Mouse (Mus musculus): ENCODE measurements around the gene Ypel4. TPM values are rescaled to one million over a fixed set of nuclear protein-coding genes. Genes with fewer than 3 reads are reported as not detected.

The Ypel4 gene
- total RNA-seq, 4 experiments from 2014 or later, result 68.7 to 105 (median 85.1) TPM

GRCm38 (mm10) chr2:84758542-84759127, 24.8 kb downstream of the Ypel4 start:
- DNase-seq (ENCODE audit: low spot score in 2 of 2), result no peak

GRCm38 (mm10) chr2:84760777-84761176, 26.9 kb downstream of the Ypel4 start:
- DNase-seq (ENCODE audit: low spot score in 2 of 2), result no peak

- DNase-seq (ENCODE audit: low spot score in 2 of 2), result no peak
Measured at GRCm38 (mm10) chr2:84761309-84761708, 27.5 kb downstream of the Ypel4 start.

- DNase-seq (ENCODE audit: low spot score in 2 of 2), result no peak
Measured at GRCm38 (mm10) chr2:84761840-84762239, 28.0 kb downstream of the Ypel4 start.

- no peak for DNase-seq (ENCODE audit: low spot score in 2 of 2)
Measured at GRCm38 (mm10) chr2:84762295-84762694, 28.4 kb downstream of the Ypel4 start.

- DNase-seq (ENCODE audit: low spot score in 2 of 2), result no peak
Measured at GRCm38 (mm10) chr2:84762818-84763217, 29.0 kb downstream of the Ypel4 start.

GRCm38 (mm10) chr2:84770501-84770900, 36.6 kb downstream of the Ypel4 start:
- DNase-seq (ENCODE audit: low spot score in 2 of 2), result no peak

GRCm38 (mm10) chr2:84772454-84772853, 38.6 kb downstream of the Ypel4 start:
- no peak for DNase-seq (ENCODE audit: low spot score in 2 of 2)

- DNase-seq (ENCODE audit: low spot score in 2 of 2), result no peak
Measured at GRCm38 (mm10) chr2:84773195-84773594, 39.3 kb downstream of the Ypel4 start.

GRCm38 (mm10) chr2:84774751-84775150, 40.9 kb downstream of the Ypel4 start:
- no peak for DNase-seq (ENCODE audit: low spot score in 2 of 2)

- no peak for DNase-seq (ENCODE audit: low spot score in 2 of 2)
Measured at GRCm38 (mm10) chr2:84775241-84775640, 41.4 kb downstream of the Ypel4 start, which contains the start of gene Serping1. TSS of gene Serping1 (minus strand) at chr2:84775444.

- no peak for DNase-seq (ENCODE audit: low spot score in 2 of 2)
Measured at GRCm38 (mm10) chr2:84775665-84776064, 41.8 kb downstream of the Ypel4 start.

- no peak for DNase-seq (ENCODE audit: low spot score in 2 of 2)
Measured at GRCm38 (mm10) chr2:84777706-84778105, 43.8 kb downstream of the Ypel4 start.

- no peak for DNase-seq (ENCODE audit: low spot score in 2 of 2)
Measured at GRCm38 (mm10) chr2:84779210-84779609, 45.4 kb downstream of the Ypel4 start.

- DNase-seq (ENCODE audit: low spot score in 2 of 2), result no peak
Measured at GRCm38 (mm10) chr2:84783315-84783714, 49.5 kb downstream of the Ypel4 start.

GRCm38 (mm10) chr2:84783840-84784566, 50.1 kb downstream of the Ypel4 start:
- no peak for DNase-seq (ENCODE audit: low spot score in 2 of 2)

Small RNAs within 50 kb of the gene (microRNA-seq; reads per million reads assigned to microRNA genes)
- gene Mir130a, result 1,083 to 1,229 reads per million in 2 experiments

Other genes starting within 250 kb of the Ypel4 start
- gene Ctnnd1, start 83.3 kb upstream of the Ypel4 start, total RNA-seq (2022), result 10 to 100 TPM; 51.9 to 56.8 (median 53.1) TPM
- gene Btbd18, start 75.0 kb upstream of the Ypel4 start, total RNA-seq (2022), result not detected
- 10 to 100 TPM; 24.1 to 33.6 (median 28.4) TPM for gene Selenoh, start 63.3 kb upstream of the Ypel4 start, total RNA-seq (2022)
- 1 to 10 TPM in 3 of 4 experiments, not detected in 1; 1.5 to 5.7 (median 1.8) TPM for gene Gm28635, start 56.0 kb upstream of the Ypel4 start, total RNA-seq (2022)
- 10 to 100 TPM; 29.0 to 33.4 (median 31.7) TPM for gene Med19, start 55.7 kb upstream of the Ypel4 start, total RNA-seq (2022)
- 100 to 1,000 TPM; 221 to 271 (median 233) TPM for gene Tmx2, start 54.9 kb upstream of the Ypel4 start, total RNA-seq (2022)
- 10 to 100 TPM; 34.5 to 41.7 (median 36.3) TPM for gene Zdhhc5, start 18.9 kb upstream of the Ypel4 start, total RNA-seq (2022)
- 10 to 100 TPM in 1 of 4 experiments, 1 to 10 TPM in 3; 7.4 to 10.4 (median 8.5) TPM for gene Clp1, start 6.7 kb upstream of the Ypel4 start, total RNA-seq (2022)
- 1 to 10 TPM; 1.9 to 4.2 (median 2.5) TPM for gene Gm19426, start 9.6 kb downstream of the Ypel4 start, total RNA-seq (2022)
- 10 to 100 TPM in 2 of 4 experiments, 1 to 10 TPM in 2; 6.2 to 16.4 (median 10.8) TPM for gene Serping1, start 41.4 kb downstream of the Ypel4 start, total RNA-seq (2022)
- gene Ube2l6, start 64.8 kb downstream of the Ypel4 start, total RNA-seq (2022), result 1 to 10 TPM; 5.2 to 9.3 (median 5.6) TPM
- gene Smtnl1, start 88.6 kb downstream of the Ypel4 start, total RNA-seq (2022), result not detected
- gene Timm10, start 92.9 kb downstream of the Ypel4 start, total RNA-seq (2022), result 10 to 100 TPM; 44.2 to 55.4 (median 50.7) TPM
- gene Slc43a1, start 104.8 kb downstream of the Ypel4 start, total RNA-seq (2022), result 1 to 10 TPM in 1 of 4 experiments, under 1 TPM in 2, not detected in 1; 0.34 to 1.3 (median 0.63) TPM
- 10 to 100 TPM; 63.8 to 85.9 (median 79.0) TPM for gene Rtn4rl2, start 152.7 kb downstream of the Ypel4 start, total RNA-seq (2022)
- gene Slc43a3, start 202.5 kb downstream of the Ypel4 start, total RNA-seq (2022), result 1 to 10 TPM in 3 of 4 experiments, not detected in 1; 1.1 to 3.1 (median 2.1) TPM
- gene Prg2, start 246.4 kb downstream of the Ypel4 start, total RNA-seq (2022), result not detected

Measured in layer of hippocampus, adult 8-10 months (tissue).